Mouse (Mus musculus): Measurements from ENCODE around the gene Pyy. TPM values are rescaled to one million over a fixed set of nuclear protein-coding genes. Genes with fewer than 3 reads are reported as not detected.

Pyy gene
- polyA plus RNA-seq, 1 experiment from 2014 or later: not detected

DNA sequence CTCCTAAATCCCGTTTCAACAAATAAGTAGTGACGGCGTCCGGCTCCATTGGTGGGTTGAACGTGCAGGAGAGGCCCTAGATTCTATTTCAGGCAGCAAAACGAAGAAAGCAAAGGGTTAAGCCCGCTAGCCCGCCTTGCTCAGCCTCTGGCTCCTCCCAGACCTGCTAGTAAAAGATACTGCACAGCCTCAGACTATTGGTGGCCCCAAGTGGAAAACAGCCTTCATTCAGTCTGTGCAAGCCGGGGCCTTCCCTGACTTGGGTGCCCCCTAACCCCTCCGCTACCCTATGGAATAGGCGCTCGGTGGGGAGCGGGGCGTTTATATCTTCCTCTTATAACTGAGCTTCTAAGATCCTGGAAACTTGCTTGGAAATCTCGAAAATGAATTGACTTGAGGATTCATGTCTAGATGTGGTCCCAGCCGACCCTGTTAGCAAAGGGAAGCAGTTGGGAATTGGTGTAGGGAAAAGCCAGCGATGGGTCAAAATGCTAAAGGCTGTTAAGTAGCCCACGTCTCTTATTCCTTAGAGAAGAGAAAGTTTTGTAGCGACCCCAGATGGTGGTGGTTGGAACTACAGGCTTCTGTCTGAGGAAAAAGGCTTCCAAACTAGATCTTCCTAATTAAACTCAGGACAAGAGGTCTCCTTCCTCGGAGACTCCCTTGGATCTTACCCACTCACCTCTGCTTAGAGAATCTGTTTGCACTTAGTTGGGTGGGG lies 18.4 kb downstream of the Pyy start:
- no peaks in the 10 kb centered on the region for H3K36me3 ChIP-seq
- H3K9me3 ChIP-seq (replicated peaks): no peaks in the 10 kb centered on the region
- H3K9ac ChIP-seq: peak overlapping the region; percentile 68; the same call in 1 of the 2 replicates
- H3K4me3 ChIP-seq (replicated peaks): peak overlapping the region; percentile 76
- under 1% methylated on average over 20 of the region's 20 CpGs for WGBS
- peak overlapping the region; percentile 89 for H3K27ac ChIP-seq
- ATAC-seq (replicated peaks; ENCODE audit: low FRiP score): peak; percentile 56
- H3K27me3 ChIP-seq: no peaks in the 10 kb centered on the region
- H3K4me1 ChIP-seq: peaks cover 51% of the 10 kb centered on the region
- H3K4me2 ChIP-seq: peak overlapping the region; percentile 97

DNA sequence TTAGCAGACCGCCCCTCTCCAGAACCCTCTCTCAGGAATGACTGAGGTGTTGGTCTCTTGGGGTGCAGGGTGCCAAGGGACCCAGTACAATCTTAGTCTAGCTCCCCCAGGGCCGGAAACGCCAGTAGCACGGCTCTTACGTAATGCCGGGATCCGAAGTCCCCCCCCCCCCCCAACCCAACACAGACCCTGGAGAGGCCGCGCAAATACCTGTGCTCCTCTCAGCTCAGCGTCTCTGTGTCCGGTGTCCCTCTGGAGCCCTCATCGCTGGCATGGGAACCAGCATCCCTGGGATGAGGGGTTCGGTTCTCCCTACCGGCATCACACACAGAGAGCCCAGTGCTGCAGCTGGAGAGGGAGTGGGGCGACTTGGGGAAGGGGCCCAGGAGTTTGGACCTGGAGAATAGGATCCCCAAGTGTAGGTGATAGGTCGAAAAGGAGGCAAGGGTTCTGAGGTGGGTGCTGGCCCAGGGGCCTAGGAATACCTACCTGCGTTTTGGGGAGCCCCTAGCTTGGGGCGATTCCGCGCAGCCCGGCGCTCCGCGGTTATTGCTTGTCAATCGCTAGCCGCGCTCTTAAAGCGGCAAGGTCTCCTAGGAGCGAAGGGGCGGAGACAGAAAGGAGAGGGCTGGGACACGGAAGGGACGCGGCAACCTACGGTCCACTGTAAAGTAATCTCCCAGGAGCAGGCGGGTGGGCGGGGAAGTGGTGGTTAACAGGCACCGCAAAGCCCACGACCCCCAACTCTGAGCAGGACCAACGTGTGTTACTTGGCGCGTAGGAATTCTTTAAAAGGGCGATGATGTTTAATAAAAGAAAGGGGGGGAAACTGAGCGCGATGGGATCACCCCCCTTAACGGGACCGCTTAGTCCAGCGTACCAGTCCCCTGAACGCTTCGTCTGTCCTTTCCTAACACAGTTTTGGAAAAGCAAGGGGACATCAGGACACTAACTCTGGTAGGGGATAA lies 19.4 kb downstream of the Pyy start, which contains the start of gene Mpp2:
Gene Mpp2 (minus strand): TSS at position 585 of the 968 bp plus-strand sequence.
- under 1% methylated on average over 49 of the region's 49 CpGs for WGBS
- Histone ChIP-seq H3K4me3 (replicated peaks) (peak within 1 kb of the TSS; percentile 76), H3K27ac (peak within 1 kb of the TSS; percentile 89), H3K27me3 (no peaks in the 10 kb centered on the region), H3K36me3 (no peaks in the 10 kb centered on the region), H3K9me3 (replicated peaks) (no peaks in the 10 kb centered on the region), H3K4me1 (peaks cover 59% of the 10 kb centered on the region), H3K9ac (peak within 1 kb of the TSS; percentile 68), H3K4me2 (peak within 1 kb of the TSS; percentile 97)
- ATAC-seq (replicated peaks; ENCODE audit: low FRiP score): peak; percentile 65

- H3K9ac ChIP-seq: peak overlapping the region; percentile 68
- H3K4me1 ChIP-seq: peaks cover 69% of the 10 kb centered on the region
- under 1% methylated on average over 39 of the region's 39 CpGs for WGBS
- H3K27ac ChIP-seq: peak overlapping the region; percentile 89
- no peaks in the 10 kb centered on the region for H3K27me3 ChIP-seq
- peak; percentile 55 for ATAC-seq (replicated peaks; ENCODE audit: low FRiP score)
- H3K36me3 ChIP-seq: no peaks in the 10 kb centered on the region
- peak overlapping the region; percentile 76 for H3K4me3 ChIP-seq (replicated peaks)
- no peaks in the 10 kb centered on the region for H3K9me3 ChIP-seq (replicated peaks)
- H3K4me2 ChIP-seq: peak overlapping the region; percentile 97
Observed at GRCm38 (mm10) chr11:102087081-102087751, 20.4 kb downstream of the Pyy start.

DNA sequence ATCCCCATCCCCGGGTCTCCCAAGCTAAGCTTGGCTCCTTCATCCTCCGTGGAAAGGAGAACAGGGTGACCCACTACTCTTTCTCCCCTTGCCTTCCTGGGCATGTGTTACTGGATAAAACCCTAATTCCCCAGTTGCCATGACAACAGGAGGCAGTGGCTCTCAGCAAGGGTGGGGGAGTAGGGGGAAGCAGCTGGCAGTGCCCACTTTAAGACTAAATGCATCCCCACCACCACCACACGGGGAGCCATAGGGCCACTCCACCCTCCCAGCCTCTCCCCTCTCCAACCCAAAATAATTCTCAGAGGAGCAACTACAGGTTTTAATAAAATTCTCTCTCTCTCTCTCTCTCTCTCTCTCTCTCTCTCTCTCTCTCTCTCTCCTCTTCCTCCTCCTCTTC lies 21.3 kb downstream of the Pyy start:
- Histone ChIP-seq H3K9me3 (replicated peaks) (no peaks in the 10 kb centered on the region), H3K4me3 (replicated peaks) (peak overlapping the region; percentile 76), H3K4me2 (peak overlapping the region; percentile 97), H3K36me3 (no peaks in the 10 kb centered on the region), H3K4me1 (peaks cover 78% of the 10 kb centered on the region), H3K27me3 (no peaks in the 10 kb centered on the region), H3K27ac (peak overlapping the region; percentile 89), H3K9ac (peak overlapping the region; percentile 68; the same call in 1 of the 2 replicates)
- WGBS: 24% methylated on average over 3 of the region's 3 CpGs
- ATAC-seq (replicated peaks; ENCODE audit: low FRiP score): no peak

GRCm38 (mm10) chr11:102084159-102084558 lies 23.5 kb downstream of the Pyy start:
- WGBS: 32% methylated on average over 7 of the region's 7 CpGs
- H3K27me3 ChIP-seq: no peaks in the 10 kb centered on the region
- H3K9ac ChIP-seq: no peak overlapping the region
- peaks cover 74% of the 10 kb centered on the region for H3K4me1 ChIP-seq
- no peak overlapping the region for H3K4me3 ChIP-seq (replicated peaks)
- peak; percentile 26; the same call in 1 of the 2 replicates for ATAC-seq (replicated peaks; ENCODE audit: low FRiP score)
- no peaks in the 10 kb centered on the region for H3K9me3 ChIP-seq (replicated peaks)
- H3K4me2 ChIP-seq: peak overlapping the region; percentile 21; the same call in 1 of the 2 replicates
- H3K36me3 ChIP-seq: no peaks in the 10 kb centered on the region
- peak overlapping the region; percentile 88 for H3K27ac ChIP-seq

DNA sequence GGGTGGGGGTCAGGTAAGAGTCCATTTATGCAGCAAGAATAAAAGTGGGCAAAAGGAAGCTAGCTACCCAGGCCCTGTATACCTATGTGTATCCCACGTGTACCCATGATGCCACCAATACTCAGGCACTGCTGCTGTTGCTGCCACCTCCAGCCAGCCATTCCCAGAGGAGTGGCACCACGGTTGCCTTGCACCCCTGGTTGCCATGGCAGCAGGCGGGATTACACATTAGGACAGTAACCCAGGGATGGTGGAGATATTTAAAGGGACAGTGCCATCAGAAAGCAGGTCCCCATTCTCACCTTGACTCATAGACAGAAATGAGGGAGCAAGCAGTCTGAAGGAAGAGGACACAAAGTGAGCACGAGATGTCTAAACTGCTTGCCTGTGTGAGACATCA lies 24.4 kb downstream of the Pyy start:
- H3K4me2 ChIP-seq: no peak overlapping the region
- H3K4me1 ChIP-seq: peaks cover 66% of the 10 kb centered on the region
- no peaks in the 10 kb centered on the region for H3K27me3 ChIP-seq
- WGBS: 58% methylated on average over 4 of the region's 4 CpGs
- ATAC-seq (replicated peaks; ENCODE audit: low FRiP score): no peak
- peaks cover 3% of the 10 kb centered on the region; the same call in 1 of the 2 replicates for H3K36me3 ChIP-seq
- H3K4me3 ChIP-seq (replicated peaks): no peak overlapping the region
- H3K27ac ChIP-seq: no peak overlapping the region
- no peak overlapping the region for H3K9ac ChIP-seq
- H3K9me3 ChIP-seq (replicated peaks): no peaks in the 10 kb centered on the region

GRCm38 (mm10) chr11:102082322-102082721 lies 25.3 kb downstream of the Pyy start:
- H3K4me1 ChIP-seq: peaks cover 61% of the 10 kb centered on the region
- under 1% methylated on average over 18 of the region's 18 CpGs for WGBS
- ATAC-seq (replicated peaks; ENCODE audit: low FRiP score): peak; percentile 81
- no peaks in the 10 kb centered on the region for H3K9me3 ChIP-seq (replicated peaks)
- H3K4me2 ChIP-seq: peak overlapping the region; percentile 68
- H3K27ac ChIP-seq: 0 out of 2 replicates have a peak overlapping the region, but pooled peaks have one; percentile 9
- H3K4me3 ChIP-seq (replicated peaks): peak overlapping the region; percentile 37
- H3K36me3 ChIP-seq: peaks cover 9% of the 10 kb centered on the region; the same call in 1 of the 2 replicates
- peak overlapping the region; percentile 35 for H3K9ac ChIP-seq
- no peaks in the 10 kb centered on the region for H3K27me3 ChIP-seq

DNA sequence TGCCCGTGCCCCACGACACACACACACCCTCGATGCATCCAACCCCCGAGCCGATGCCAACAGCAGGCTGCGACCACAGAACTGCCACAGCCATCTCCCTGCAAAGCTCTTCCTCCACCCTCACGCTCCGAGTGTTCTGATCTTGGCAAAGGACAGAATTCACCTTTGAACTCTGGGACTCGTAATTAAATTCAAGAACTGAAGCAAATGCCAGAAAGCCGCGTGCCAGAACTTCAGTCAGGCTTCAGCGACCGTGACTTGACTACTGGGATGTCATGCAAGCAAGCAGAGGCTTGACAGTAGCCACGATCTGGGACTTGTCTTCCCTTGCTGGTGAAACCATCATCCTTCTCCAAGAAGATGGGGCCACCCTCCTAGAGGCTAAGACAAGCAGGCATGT lies 33.9 kb downstream of the Pyy start:
- Histone ChIP-seq H3K4me2 (no peak overlapping the region), H3K36me3 (peaks cover 16% of the 10 kb centered on the region; the same call in 1 of the 2 replicates), H3K4me1 (peaks cover 13% of the 10 kb centered on the region), H3K27ac (no peak overlapping the region), H3K4me3 (replicated peaks) (no peak overlapping the region), H3K9ac (no peak overlapping the region), H3K27me3 (peaks cover 5% of the 10 kb centered on the region; the same call in 1 of the 2 replicates), H3K9me3 (replicated peaks) (no peaks in the 10 kb centered on the region)
- WGBS: 60% methylated on average over 14 of the region's 14 CpGs
- no peak for ATAC-seq (replicated peaks; ENCODE audit: low FRiP score)

DNA sequence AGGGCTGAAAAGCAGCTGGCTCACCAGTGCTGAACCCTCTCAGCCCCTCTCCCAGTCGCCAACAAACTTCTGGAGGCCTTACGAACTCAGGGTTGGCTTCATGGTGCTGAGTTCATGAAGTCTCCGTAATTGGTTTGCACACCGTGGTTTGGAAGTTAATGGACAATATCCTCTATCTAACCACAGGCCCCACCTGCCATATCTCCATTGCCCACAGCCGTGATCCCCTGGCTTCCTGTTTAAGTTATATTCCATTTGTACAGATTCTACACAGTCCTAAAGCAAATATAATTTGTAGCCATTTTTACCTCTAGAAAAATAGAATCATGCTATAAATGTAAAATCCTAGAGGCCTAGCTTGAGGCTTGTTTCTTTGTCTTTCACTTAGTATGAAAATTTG lies 34.9 kb downstream of the Pyy start:
- peaks cover 9% of the 10 kb centered on the region; the same call in 1 of the 2 replicates for H3K36me3 ChIP-seq
- WGBS: 77% methylated on average over 5 of the region's 5 CpGs
- no peak for ATAC-seq (replicated peaks; ENCODE audit: low FRiP score)

GRCm38 (mm10) chr11:102070426-102070825 lies 37.2 kb downstream of the Pyy start:
- ATAC-seq (replicated peaks; ENCODE audit: low FRiP score): no peak

More for the DNA sequence above, 34.9 kb downstream of the Pyy start:
- H3K9me3 ChIP-seq (replicated peaks): no peaks in the 10 kb centered on the region
- H3K4me1 ChIP-seq: peaks cover 19% of the 10 kb centered on the region
- H3K9ac ChIP-seq: no peak overlapping the region
- no peak overlapping the region for H3K4me3 ChIP-seq (replicated peaks)
- H3K27me3 ChIP-seq: peaks cover 5% of the 10 kb centered on the region; the same call in 1 of the 2 replicates
- no peak overlapping the region for H3K27ac ChIP-seq
- no peak overlapping the region for H3K4me2 ChIP-seq

DNA sequence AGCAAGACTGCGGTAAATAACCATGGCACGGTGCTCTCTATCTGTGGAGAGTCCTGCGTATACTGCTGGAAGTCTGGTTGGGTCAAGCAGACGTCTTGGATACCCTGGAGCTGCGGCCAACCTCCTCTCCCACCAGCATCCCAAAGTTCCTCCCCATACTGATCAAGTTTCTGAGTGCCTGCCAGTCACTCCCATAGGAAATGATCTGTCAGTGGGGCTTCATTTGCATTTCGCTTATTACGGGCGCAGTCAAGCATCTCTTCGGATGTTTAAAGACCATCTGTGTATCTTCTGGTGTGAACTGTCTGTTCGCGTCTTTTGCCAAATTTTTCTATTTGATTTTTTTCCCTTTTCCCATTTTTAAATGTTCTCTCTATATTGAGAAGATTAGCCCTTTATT lies 38.0 kb downstream of the Pyy start:
- H3K4me1 ChIP-seq: peaks cover 26% of the 10 kb centered on the region
- no peaks in the 10 kb centered on the region for H3K36me3 ChIP-seq
- H3K27me3 ChIP-seq: peaks cover 5% of the 10 kb centered on the region; the same call in 1 of the 2 replicates
- no peak overlapping the region for H3K9ac ChIP-seq
- no peak overlapping the region for H3K27ac ChIP-seq
- H3K9me3 ChIP-seq (replicated peaks): no peaks in the 10 kb centered on the region
- ATAC-seq (replicated peaks; ENCODE audit: low FRiP score): no peak
- 56% methylated on average over 11 of the region's 11 CpGs for WGBS
- H3K4me2 ChIP-seq: no peak overlapping the region
- H3K4me3 ChIP-seq (replicated peaks): no peak overlapping the region

More at GRCm38 (mm10) chr11:102070426-102070825, 37.2 kb downstream of the Pyy start:
- H3K9me3 ChIP-seq (replicated peaks): no peaks in the 10 kb centered on the region
- no peak overlapping the region for H3K4me3 ChIP-seq (replicated peaks)
- peaks cover 26% of the 10 kb centered on the region for H3K4me1 ChIP-seq
- 5% methylated on average over 13 of the region's 13 CpGs for WGBS
- H3K27me3 ChIP-seq: peaks cover 5% of the 10 kb centered on the region; the same call in 1 of the 2 replicates
- no peak overlapping the region for H3K9ac ChIP-seq
- no peaks in the 10 kb centered on the region for H3K36me3 ChIP-seq
- H3K27ac ChIP-seq: no peak overlapping the region
- H3K4me2 ChIP-seq: peak overlapping the region; percentile 44

Measured in kidney, embryonic 15.5 days (tissue).